Mouse (Mus musculus) hindbrain, postnatal 0 days (tissue): ENCODE results near the gene Engase. TPM values are rescaled to one million over a fixed set of nuclear protein-coding genes. Genes with fewer than 3 reads are reported as not detected.

Experiments
- ATAC-seq: fragments of 200-750 bp; cut with Nextera tagmentation; 2 replicates; pipeline ENCODE4 v1.8.0; 2017; ENCODE audit warnings: mild to moderate bottlenecking, moderate TSS enrichment, moderate library complexity
- DNase-seq: peaks from one replicate; pipeline ENCODE4 v3.0.0-alpha.2; 2015; ENCODE audit warnings: low spot score
- H3K27ac ChIP-seq: fragments of 300-500 bp; sonication (generic); 2 replicates; pipeline ENCODE4 v1.5.1; 2014; ENCODE audit warnings: mild to moderate bottlenecking
- H3K27me3 ChIP-seq: fragments of 300-500 bp; sonication (generic); 2 replicates; pipeline ENCODE4 v1.6.1; 2014; ENCODE audit warnings: low read length, mixed read lengths; ENCODE audit not compliant: insufficient read depth
- H3K36me3 ChIP-seq: fragments of 300-500 bp; sonication (generic); 2 replicates; pipeline ENCODE4 v1.6.1; 2014; ENCODE audit warnings: low read length, mixed read lengths; ENCODE audit not compliant: insufficient read depth
- H3K4me1 ChIP-seq: fragments of 300-500 bp; sonication (generic); 2 replicates; pipeline ENCODE4 v1.6.1; 2014; ENCODE audit warnings: antibody characterized with exemption, low read length, mixed read lengths; ENCODE audit not compliant: insufficient read depth
- H3K4me2 ChIP-seq: fragments of 300-500 bp; sonication (generic); 2 replicates; pipeline ENCODE4 v1.6.1; 2014; ENCODE audit warnings: low read depth, mild to moderate bottlenecking, low read length, moderate library complexity, mixed read lengths
- H3K4me3 ChIP-seq: fragments of 300-500 bp; sonication (generic); 2 replicates; pipeline ENCODE4 v1.5.1; 2014; ENCODE audit warnings: low read length
- H3K9ac ChIP-seq: fragments of 300-500 bp; sonication (generic); replicated peaks from 2 replicates; pipeline ENCODE4 v1.6.1; 2014; ENCODE audit warnings: mild to moderate bottlenecking, low read length, moderate library complexity, mixed read lengths
- H3K9me3 ChIP-seq: fragments of 300-500 bp; sonication (generic); 2 replicates; pipeline ENCODE4 v1.6.1; 2016; ENCODE audit warnings: low read length, mixed read lengths
- CTCF ChIP-seq: IDR thresholded peaks from 2 replicates; pipeline ENCODE4 v1.5.1; 2016; ENCODE audit warnings: antibody characterized with exemption, control low read depth, low read depth
- WGBS: fragments of 180-500 bp; shearing (Covaris S2); extraction: QIAGEN DNeasy Blood & Tissue Kit; methylation state at CpG from one replicate; pipeline ENCODE4 v1.1.7; 2014; 5-methylcytosine and 5-hydroxymethylcytosine counted together
- polyA plus RNA-seq: library from polyadenylated mRNA; unstranded; fragments of >200 nt; fragmentation: Nextera tagmentation; extraction: Ambion mirVana; gene quantifications from 2 replicates; pipeline ENCODE4 v1.2.1, GENCODE M21; 2015
- total RNA-seq: library from RNA; depleted of rRNA; stranded (reverse); fragments of >200 nt; gene quantifications from 2 replicates; pipeline ENCODE4 v1.2.3, GENCODE M21; 2014

Engase gene
- total and polyA plus RNA-seq, 2 experiments from 2014 or later = 6.5 to 9.0 TPM

GRCm38 (mm10) chr11:118520251-118520650 lies 43.6 kb downstream of the Engase start:
- Histone ChIP-seq H3K27ac (no peak overlapping the region), H3K4me2 (no peak overlapping the region), H3K27me3 (no peaks in the 10 kb centered on the region), H3K36me3 (no peaks in the 10 kb centered on the region), H3K4me1 (peaks cover 9% of the 10 kb centered on the region), H3K4me3 (no peak overlapping the region), H3K9me3 (no peaks in the 10 kb centered on the region), H3K9ac (no peak overlapping the region)
- 59% methylated on average over 5 of the region's 5 CpGs for WGBS
- no peak for DNase-seq
- ATAC-seq = no peak
- peak; percentile 32 for TF ChIP-seq CTCF

DNA sequence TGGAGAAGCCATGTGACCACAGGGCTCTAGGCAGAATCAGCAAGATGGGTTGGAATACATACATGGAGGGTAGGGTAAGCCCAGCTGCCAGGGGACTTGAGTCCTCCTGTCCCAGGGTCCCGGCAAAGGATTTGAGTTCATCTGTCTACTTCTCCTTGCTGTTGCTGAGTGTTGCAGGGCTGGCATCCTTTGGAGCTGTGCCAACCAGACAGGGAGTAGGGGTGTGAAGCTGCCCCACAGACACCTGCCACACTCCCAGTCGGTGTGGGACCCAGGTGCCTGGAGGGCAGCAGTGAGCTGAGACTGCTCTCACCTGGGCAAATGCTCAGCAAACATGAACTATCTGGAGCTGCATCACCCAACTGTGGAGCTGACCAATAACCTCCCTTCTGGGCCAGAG lies 44.3 kb downstream of the Engase start:
- no peaks in the 10 kb centered on the region for H3K36me3 ChIP-seq
- no peak overlapping the region for H3K27ac ChIP-seq
- H3K9me3 ChIP-seq = no peaks in the 10 kb centered on the region
- ATAC-seq (no peak), DNase-seq (no peak)
- no peaks in the 10 kb centered on the region for H3K27me3 ChIP-seq
- H3K4me3 ChIP-seq = no peak overlapping the region
- TF ChIP-seq CTCF = no peak
- WGBS = 57% methylated on average over 2 of the region's 2 CpGs
- H3K9ac ChIP-seq = no peak overlapping the region
- H3K4me1 ChIP-seq = peaks cover 13% of the 10 kb centered on the region
- no peak overlapping the region for H3K4me2 ChIP-seq

DNA sequence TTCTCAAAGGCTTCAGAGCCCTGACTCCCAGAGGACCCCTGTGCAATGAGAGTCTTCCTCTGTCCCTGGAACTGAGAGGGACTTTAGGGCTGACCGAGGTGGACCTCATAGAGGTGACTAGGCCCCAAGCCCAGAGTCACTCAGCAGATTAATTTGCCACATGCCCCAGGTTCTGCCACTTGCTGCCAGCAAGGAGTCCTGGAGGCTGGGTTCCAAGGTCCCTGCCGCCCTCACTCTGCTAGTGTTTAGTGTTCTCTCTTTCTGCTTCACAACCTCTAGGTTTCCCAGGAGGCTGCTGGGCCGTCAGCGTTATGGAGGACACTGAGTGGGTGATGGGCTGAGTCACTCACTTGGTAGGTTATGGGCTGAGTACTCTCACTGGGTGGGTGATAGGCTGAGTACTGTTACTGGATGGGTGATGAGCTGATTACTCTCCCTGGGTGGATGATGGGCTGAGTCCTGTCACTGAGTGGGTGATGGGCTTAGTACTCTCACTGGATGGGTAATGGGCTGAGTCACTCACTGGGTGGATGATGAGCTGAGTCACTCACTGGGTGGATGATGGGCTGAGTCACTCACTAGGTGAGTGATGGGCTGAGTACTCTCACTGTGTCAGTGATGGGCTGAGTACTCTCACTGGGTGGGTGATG lies 47.0 kb downstream of the Engase start:
- TF ChIP-seq CTCF = no peak
- DNase-seq (no peak), ATAC-seq (no peak)
- no peak overlapping the region for H3K4me3 ChIP-seq
- no peaks in the 10 kb centered on the region for H3K36me3 ChIP-seq
- H3K4me1 ChIP-seq = peaks cover 13% of the 10 kb centered on the region; the same call in 1 of the 2 replicates
- no peak overlapping the region for H3K27ac ChIP-seq
- H3K27me3 ChIP-seq = no peaks in the 10 kb centered on the region
- WGBS = 69% methylated on average over 4 of the region's 4 CpGs
- H3K9me3 ChIP-seq = no peaks in the 10 kb centered on the region
- H3K9ac ChIP-seq = no peak overlapping the region
- H3K4me2 ChIP-seq = no peak overlapping the region

DNA sequence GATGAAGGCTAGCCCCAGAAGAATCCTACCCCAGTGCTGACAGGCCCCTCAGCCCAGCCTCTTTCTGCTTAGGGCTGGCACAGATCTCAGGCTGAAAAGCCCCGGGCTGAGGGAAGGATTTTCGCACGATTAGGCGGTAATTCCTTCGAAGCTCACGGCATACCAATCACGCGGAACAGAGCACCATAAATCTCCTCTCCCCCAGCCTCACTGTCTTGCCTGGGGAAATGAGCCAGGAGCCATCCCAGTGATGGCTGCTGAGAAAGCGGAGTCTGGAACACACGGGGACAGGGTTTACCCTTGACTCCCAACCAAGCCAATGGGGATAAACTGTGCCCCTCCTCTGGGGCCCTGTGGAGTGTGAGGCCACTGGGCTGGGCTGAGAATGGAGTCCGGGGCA lies 48.4 kb downstream of the Engase start:
- Histone ChIP-seq H3K36me3 (no peaks in the 10 kb centered on the region), H3K4me2 (no peak overlapping the region), H3K27me3 (no peaks in the 10 kb centered on the region), H3K9ac (no peak overlapping the region), H3K4me3 (no peak overlapping the region), H3K4me1 (peaks cover 19% of the 10 kb centered on the region; the same call in 1 of the 2 replicates), H3K27ac (peak overlapping the region; percentile 62; the same call in 1 of the 2 replicates), H3K9me3 (no peaks in the 10 kb centered on the region)
- no peak for TF ChIP-seq CTCF
- DNase-seq (peak; percentile 50), ATAC-seq (peak; percentile 24; the same call in 1 of the 2 replicates)
- 24% methylated on average over 11 of the region's 11 CpGs for WGBS

GRCm38 (mm10) chr11:118528761-118529160 lies 52.1 kb downstream of the Engase start:
- Histone ChIP-seq H3K9me3 (no peaks in the 10 kb centered on the region), H3K4me3 (no peak overlapping the region), H3K27ac (no peak overlapping the region), H3K4me2 (no peak overlapping the region), H3K27me3 (no peaks in the 10 kb centered on the region), H3K9ac (no peak overlapping the region), H3K4me1 (peaks cover 19% of the 10 kb centered on the region; the same call in 1 of the 2 replicates), H3K36me3 (no peaks in the 10 kb centered on the region)
- WGBS = 76% methylated on average over 9 of the region's 9 CpGs
- DNase-seq (no peak), ATAC-seq (no peak)
- TF ChIP-seq CTCF = no peak

GRCm38 (mm10) chr11:118530313-118530712 lies 53.7 kb downstream of the Engase start:
- Histone ChIP-seq H3K9ac (no peak overlapping the region), H3K36me3 (no peaks in the 10 kb centered on the region), H3K4me3 (no peak overlapping the region), H3K4me1 (peaks cover 9% of the 10 kb centered on the region; the same call in 1 of the 2 replicates), H3K27ac (no peak overlapping the region; the same call in 1 of the 2 replicates), H3K9me3 (no peaks in the 10 kb centered on the region), H3K4me2 (no peak overlapping the region), H3K27me3 (no peaks in the 10 kb centered on the region)
- ATAC-seq = no peak
- TF ChIP-seq CTCF = no peak
- 60% methylated on average over 8 of the region's 8 CpGs for WGBS
- no peak for DNase-seq

- no peaks in the 10 kb centered on the region for H3K36me3 ChIP-seq
- peaks cover 8% of the 10 kb centered on the region; the same call in 1 of the 2 replicates for H3K4me1 ChIP-seq
- no peaks in the 10 kb centered on the region for H3K27me3 ChIP-seq
- H3K27ac ChIP-seq = no peak overlapping the region
- H3K4me3 ChIP-seq = no peak overlapping the region
- WGBS = 33% methylated on average over 18 of the region's 18 CpGs
- ATAC-seq (peak; percentile 57), DNase-seq (peak; percentile 80)
- H3K9me3 ChIP-seq = no peaks in the 10 kb centered on the region
- H3K4me2 ChIP-seq = no peak overlapping the region
- TF ChIP-seq CTCF = peak; percentile 79
- no peak overlapping the region for H3K9ac ChIP-seq
Observed at GRCm38 (mm10) chr11:118534382-118535092, 57.9 kb downstream of the Engase start.
